Mouse (Mus musculus) kidney, postnatal 4 days (tissue): Measurements from ENCODE around the gene Tlr6.
A peak's percentile ranks its signal among the peaks of the same experiment; 100 is the strongest.

Experiments used
- DNase-seq, 2 experiments: peaks; one replicate each; pipeline ENCODE4 v3.0.0; 2021; ENCODE audit warnings: mixed read lengths in 2 of 2

Gene Tlr6

GRCm38 (mm10) chr5:64959843-64960230 is at the start of gene Tlr6:
Gene Tlr6, minus strand, starts transcription at chr5:64960097.
- peak; percentile 80 for DNase-seq

- DNase-seq: peak in 1 of 2 experiments; percentile 19
Observed at GRCm38 (mm10) chr5:65006011-65006491, 46.2 kb upstream of the Tlr6 start.

GRCm38 (mm10) chr5:65005251-65005650 is 45.4 kb upstream of the Tlr6 start:
- DNase-seq: no peak

GRCm38 (mm10) chr5:65003946-65004535 is 44.1 kb upstream of the Tlr6 start:
- DNase-seq: no peak

GRCm38 (mm10) chr5:65002940-65003824 is 43.3 kb upstream of the Tlr6 start:
- no peak for DNase-seq

GRCm38 (mm10) chr5:64995408-64995807 is 35.5 kb upstream of the Tlr6 start:
- no peak for DNase-seq

- no peak for DNase-seq
Observed at GRCm38 (mm10) chr5:64992540-64992939, 32.6 kb upstream of the Tlr6 start.

- DNase-seq: no peak
Observed at GRCm38 (mm10) chr5:64989940-64990339, 30.0 kb upstream of the Tlr6 start.

GRCm38 (mm10) chr5:64985971-64986370 is 26.1 kb upstream of the Tlr6 start:
- no peak for DNase-seq

GRCm38 (mm10) chr5:64977128-64977527 is 17.2 kb upstream of the Tlr6 start:
- no peak for DNase-seq

GRCm38 (mm10) chr5:64975121-64975520 is 15.2 kb upstream of the Tlr6 start:
- no peak for DNase-seq

GRCm38 (mm10) chr5:64969861-64970771 is 10.2 kb upstream of the Tlr6 start, which contains the start of gene Fam114a1:
Gene Fam114a1, plus strand, starts transcription at chr5:64970071.
- peak; percentile 84 to 91 for DNase-seq

GRCm38 (mm10) chr5:64968961-64969860 is 9.3 kb upstream of the Tlr6 start:
- peak; percentile 52 to 64 for DNase-seq

- no peak for DNase-seq
Observed at GRCm38 (mm10) chr5:64963735-64964134, 3.8 kb upstream of the Tlr6 start.

GRCm38 (mm10) chr5:64963271-64963670 is 3.4 kb upstream of the Tlr6 start:
- DNase-seq: no peak

- no peak for DNase-seq
Observed at GRCm38 (mm10) chr5:64960857-64961391, 1.0 kb upstream of the Tlr6 start.

GRCm38 (mm10) chr5:64958991-64959842 is 680 bp downstream of the Tlr6 start:
- peak; percentile 29 to 43 for DNase-seq

- DNase-seq: no peak
Observed at GRCm38 (mm10) chr5:64954931-64955330, 5.0 kb downstream of the Tlr6 start.

GRCm38 (mm10) chr5:64951486-64951885 is 8.4 kb downstream of the Tlr6 start:
- DNase-seq: no peak

- no peak for DNase-seq
Observed at GRCm38 (mm10) chr5:64932775-64933174, 27.1 kb downstream of the Tlr6 start.
